Mouse (Mus musculus): ENCODE measurements around the gene Nrsn2.

DNA sequence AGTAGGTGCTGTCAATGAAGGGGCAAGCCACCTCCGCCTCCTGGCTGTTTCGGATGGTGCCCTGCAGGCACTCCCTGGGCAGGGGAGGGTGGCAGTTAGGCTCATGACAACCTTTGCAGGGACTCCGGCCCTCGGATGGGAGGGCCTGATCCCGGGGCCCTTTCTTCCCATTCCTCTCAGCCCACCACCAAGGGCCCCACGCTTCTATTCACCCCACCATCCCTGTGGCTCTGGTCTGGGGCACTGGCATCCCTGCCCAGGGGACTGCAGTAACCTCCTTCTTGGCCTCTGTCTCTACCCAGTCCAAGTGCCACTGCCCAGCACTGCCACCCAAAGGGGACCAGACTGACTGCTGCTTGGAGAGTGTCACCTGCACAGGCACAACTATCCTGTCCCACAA lies 54.2 kb downstream of the Nrsn2 start:
- TF ChIP-seq CTCF (IDR thresholded peaks at IDR 0.05; ENCODE audit: control insufficient read depth, insufficient read depth, insufficient read length), result no peak
- TF ChIP-seq USF1 (IDR thresholded peaks at IDR 0.05; ENCODE audit: low read depth), result no peak
- no peak for TF ChIP-seq MYOG (IDR thresholded peaks at IDR 0.05; ENCODE audit: control insufficient read depth, extremely low read depth, insufficient read length)
- no peak for TF ChIP-seq CEBPB (IDR thresholded peaks at IDR 0.05; ENCODE audit: low read depth)

Data from C2C12 (cell line).